Mouse (Mus musculus) kidney, adult 2 months (tissue): ENCODE measurements around the gene Exosc5. TPM values are rescaled to one million over a fixed set of nuclear protein-coding genes. Genes with fewer than 3 reads are reported as not detected.

Experiments
- DNase-seq: peaks from one replicate; pipeline ENCODE4 v3.0.0; 2021
- H3K27ac ChIP-seq: fragments of 200-500 bp; 2 replicates; pipeline ENCODE4 v1.5.1; 2012; ENCODE audit warnings: low read depth, low read length, control low read depth, inconsistent platforms; ENCODE audit not compliant: insufficient read depth
- H3K27me3 ChIP-seq: fragments of 200-500 bp; replicated peaks from 2 replicates; pipeline ENCODE4 v1.6.1; 2012; ENCODE audit warnings: mild to moderate bottlenecking, moderate library complexity, low read length, inconsistent platforms; ENCODE audit not compliant: control insufficient read depth, insufficient read depth
- H3K36me3 ChIP-seq: fragments of 200-500 bp; 2 replicates; pipeline ENCODE4 v1.6.1; 2012; ENCODE audit warnings: mild to moderate bottlenecking, moderate library complexity, low read length, inconsistent platforms; ENCODE audit not compliant: control insufficient read depth, insufficient read depth
- H3K4me1 ChIP-seq: fragments of 200-500 bp; 2 replicates; pipeline ENCODE4 v1.6.1; 2011; ENCODE audit warnings: low read length; ENCODE audit not compliant: control insufficient read depth, insufficient read depth
- H3K4me3 ChIP-seq: fragments of 200-500 bp; 2 replicates; pipeline ENCODE4 v1.5.1; 2011; ENCODE audit warnings: mild to moderate bottlenecking, low read depth, low read length, control low read depth; ENCODE audit not compliant: insufficient read depth
- CTCF ChIP-seq: fragments of 200-500 bp; conservative IDR thresholded peaks from 2 replicates; pipeline ENCODE4 v1.5.1; 2011; ENCODE audit warnings: low read depth, mild to moderate bottlenecking, control low read depth, low read length, moderate library complexity, mixed read lengths; ENCODE audit not compliant: insufficient read depth, insufficient read length
- POLR2A ChIP-seq: fragments of 200-500 bp; IDR thresholded peaks from one replicate; pipeline ENCODE4 v1.6.1; 2011; ENCODE audit warnings: low read depth, low read length, control low read depth
- WGBS: fragments of 180-500 bp; shearing (Covaris S2); methylation state at CpG from one replicate; pipeline ENCODE4 v1.1.7; 2018; 5-methylcytosine and 5-hydroxymethylcytosine counted together
- polyA plus RNA-seq: library from polyadenylated mRNA; depleted of rRNA; stranded (reverse); fragments of >200 nt; gene quantifications from 2 replicates; pipeline ENCODE4 v1.2.3, GENCODE M21; 2012

The Exosc5 gene
- polyA plus RNA-seq, 1 experiment, result 64.9 TPM

DNA sequence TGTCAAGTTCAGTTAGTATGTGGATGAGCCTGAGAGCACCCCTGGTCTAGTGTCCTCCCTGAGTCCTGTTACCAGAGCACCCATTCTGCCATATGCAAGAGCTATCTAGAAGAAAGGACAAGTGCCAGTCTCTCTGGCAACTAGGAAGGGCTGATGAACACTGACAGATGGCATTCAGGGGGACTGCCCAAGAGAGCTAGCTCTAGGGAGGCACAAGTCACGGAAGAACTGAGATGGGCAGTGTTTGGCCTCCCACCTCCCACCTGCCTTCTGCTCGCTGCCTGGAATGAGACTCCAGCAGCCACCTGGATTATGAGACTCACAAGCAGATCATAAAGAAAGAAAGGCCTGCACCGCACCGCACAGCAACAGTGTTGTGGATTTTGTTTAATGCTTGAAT, 19.2 kb upstream of the Exosc5 start:
- Histone ChIP-seq H3K4me1 (no peaks in the 10 kb centered on the region), H3K4me3 (no peak overlapping the region), H3K27me3 (no peaks in the 10 kb centered on the region), H3K36me3 (no peaks in the 10 kb centered on the region; the same call in none of the 2 replicates), H3K27ac (no peak overlapping the region)
- no peak for TF ChIP-seq CTCF
- no peak for TF ChIP-seq POLR2A
- DNase-seq, result no peak
- 93% methylated on average over 4 of the region's 4 CpGs for WGBS

DNA sequence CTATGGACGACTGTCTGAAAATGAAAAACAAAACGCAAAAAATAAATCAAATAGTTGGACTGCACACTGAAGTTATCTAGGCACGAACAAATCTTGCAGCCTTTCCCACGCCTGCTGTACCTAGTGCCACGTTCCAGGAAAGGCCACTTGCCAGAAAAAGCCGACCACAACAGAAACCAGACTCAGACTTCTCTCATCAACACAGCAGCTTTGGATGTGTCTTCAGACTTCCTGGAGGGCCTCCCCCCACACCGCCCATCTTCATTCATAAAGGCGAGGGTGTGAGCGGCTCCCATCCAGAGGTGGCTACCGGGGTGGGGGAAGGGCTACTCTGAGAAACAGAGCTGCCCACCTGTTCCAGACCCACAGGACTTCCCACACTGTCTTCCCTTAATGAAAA, 14.8 kb upstream of the Exosc5 start:
- no peaks in the 10 kb centered on the region; the same call in 1 of the 2 replicates for H3K36me3 ChIP-seq
- H3K4me3 ChIP-seq, result no peak overlapping the region
- TF ChIP-seq POLR2A (no peak), CTCF (no peak)
- no peak overlapping the region for H3K27ac ChIP-seq
- no peak for DNase-seq
- 63% methylated on average over 10 of the region's 10 CpGs for WGBS
- no peaks in the 10 kb centered on the region for H3K27me3 ChIP-seq
- no peaks in the 10 kb centered on the region for H3K4me1 ChIP-seq

DNA sequence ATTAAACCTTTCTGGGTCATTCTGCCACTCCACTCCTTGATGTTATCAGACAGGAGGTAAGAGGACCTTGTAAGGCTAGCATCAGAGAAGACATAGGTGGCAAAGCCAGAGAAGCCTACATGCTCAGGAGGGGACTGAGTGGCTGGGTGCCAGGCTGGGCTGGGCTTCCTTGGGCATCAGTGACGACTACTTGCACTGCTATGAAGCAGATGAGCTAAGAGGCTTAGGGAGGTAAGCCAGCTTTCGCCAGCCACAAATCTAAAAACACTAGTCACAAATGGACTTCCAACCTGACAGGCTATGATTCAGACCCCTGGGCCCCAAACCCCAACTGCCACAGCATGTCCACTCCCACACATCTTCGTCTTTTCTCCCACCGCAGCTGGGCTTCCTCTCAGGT, 14.3 kb upstream of the Exosc5 start:
- Histone ChIP-seq H3K27ac (no peak overlapping the region), H3K27me3 (no peaks in the 10 kb centered on the region), H3K4me1 (no peaks in the 10 kb centered on the region), H3K4me3 (no peak overlapping the region), H3K36me3 (no peaks in the 10 kb centered on the region; the same call in 1 of the 2 replicates)
- TF ChIP-seq CTCF, result no peak
- no peak for TF ChIP-seq POLR2A
- WGBS, result 58% methylated on average over 4 of the region's 4 CpGs
- DNase-seq, result no peak

DNA sequence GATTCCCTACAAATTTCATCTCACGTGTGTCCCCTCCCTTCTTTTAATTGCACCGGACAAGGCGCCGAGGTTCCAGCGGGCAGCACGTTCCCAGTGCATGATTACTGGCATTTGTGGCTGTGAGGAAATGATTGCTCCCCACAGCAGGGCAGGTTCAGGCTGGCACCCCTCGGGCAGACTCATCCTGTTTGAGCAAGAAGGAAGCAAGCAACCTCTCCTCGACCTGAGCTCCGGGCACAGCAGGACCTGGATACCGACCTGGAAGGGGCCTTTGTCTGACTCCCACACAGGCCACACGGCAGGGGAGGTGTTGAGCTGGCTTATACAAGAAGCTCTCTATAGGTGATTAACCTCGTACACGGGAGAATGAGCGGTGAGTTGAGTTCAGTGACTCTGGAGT, 13.9 kb upstream of the Exosc5 start:
- Histone ChIP-seq H3K36me3 (no peaks in the 10 kb centered on the region), H3K27ac (peak overlapping the region; percentile 26; the same call in 1 of the 2 replicates), H3K4me1 (no peaks in the 10 kb centered on the region), H3K4me3 (no peak overlapping the region), H3K27me3 (no peaks in the 10 kb centered on the region)
- 34% methylated on average over 14 of the region's 14 CpGs for WGBS
- TF ChIP-seq CTCF (no peak), POLR2A (no peak)
- peak; percentile 46 for DNase-seq

DNA sequence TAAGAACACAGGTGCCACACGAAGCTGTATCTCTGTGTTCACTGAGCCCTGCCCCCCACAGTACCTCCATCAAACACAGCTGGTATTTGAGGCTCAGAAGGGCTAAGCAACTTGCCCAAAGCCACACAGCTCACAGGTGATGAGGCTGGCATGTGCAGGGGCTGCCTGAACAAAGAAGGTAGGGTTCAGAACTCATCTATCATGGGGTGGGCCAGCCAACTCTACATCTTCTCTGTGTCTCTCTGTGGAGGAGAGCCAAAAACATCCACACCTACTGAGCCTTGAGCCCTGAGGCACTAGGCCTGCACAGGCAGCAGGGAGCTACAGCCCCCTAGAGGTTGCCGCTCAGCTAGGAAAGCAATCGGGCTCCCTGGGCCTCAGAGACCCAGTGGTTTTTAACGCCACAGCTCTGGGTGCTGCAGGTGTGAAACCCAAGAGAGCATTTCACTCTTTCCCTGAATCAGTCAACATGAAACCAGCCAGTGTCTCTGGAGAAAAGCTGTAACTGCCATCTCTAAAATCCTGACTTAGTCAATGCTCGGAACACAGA, 11.3 kb upstream of the Exosc5 start:
- TF ChIP-seq CTCF, result peak; percentile 45; the same call in 1 of the 2 replicates
- TF ChIP-seq POLR2A, result no peak
- Histone ChIP-seq H3K36me3 (no peaks in the 10 kb centered on the region), H3K27me3 (no peaks in the 10 kb centered on the region), H3K4me3 (no peak overlapping the region), H3K4me1 (peaks cover 4% of the 10 kb centered on the region; the same call in 1 of the 2 replicates), H3K27ac (no peak overlapping the region)
- 59% methylated on average over 5 of the region's 5 CpGs for WGBS
- no peak for DNase-seq

DNA sequence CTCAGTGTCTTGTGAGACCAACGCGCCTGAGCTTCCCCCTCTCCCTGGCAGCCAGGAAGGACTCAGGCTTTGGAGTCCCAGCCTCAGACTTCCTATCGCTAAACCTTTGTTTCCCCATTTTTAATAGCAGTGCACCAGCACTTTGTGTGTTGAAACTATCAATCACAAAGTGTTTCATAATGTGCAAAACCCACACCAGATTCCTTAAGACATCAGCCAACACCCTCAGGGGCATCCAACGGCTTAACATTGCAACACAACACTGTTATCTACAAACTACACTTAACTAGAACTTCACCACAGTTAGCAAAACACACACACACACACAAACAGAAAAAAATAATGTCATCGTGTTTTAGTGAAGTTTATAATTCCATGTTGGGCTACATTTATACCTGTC, 9.1 kb upstream of the Exosc5 start:
- WGBS, result 67% methylated on average over 5 of the region's 5 CpGs
- Histone ChIP-seq H3K36me3 (no peaks in the 10 kb centered on the region), H3K27ac (no peak overlapping the region), H3K27me3 (no peaks in the 10 kb centered on the region), H3K4me3 (no peak overlapping the region), H3K4me1 (peaks cover 7% of the 10 kb centered on the region; the same call in 1 of the 2 replicates)
- no peak for DNase-seq
- no peak for TF ChIP-seq CTCF
- no peak for TF ChIP-seq POLR2A

DNA sequence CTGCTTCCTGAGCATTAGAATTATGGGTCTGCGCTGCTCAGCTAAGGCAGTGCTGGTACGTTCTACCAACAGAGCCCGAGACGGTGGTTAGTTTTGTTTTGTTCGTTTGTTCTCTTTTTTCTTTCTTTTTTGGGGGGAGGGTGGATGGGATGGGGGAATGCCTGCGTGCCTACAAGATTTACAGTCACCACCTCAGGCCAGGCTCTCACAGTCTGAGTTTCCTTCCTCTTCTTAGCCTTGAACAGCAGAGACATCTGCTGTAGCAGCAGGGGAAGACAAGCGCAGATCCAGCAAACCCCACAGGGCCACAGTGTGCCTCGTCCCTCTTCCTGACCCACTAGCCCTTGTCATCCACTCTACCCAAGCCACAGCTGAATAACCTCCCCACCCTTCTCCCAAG, 7.7 kb upstream of the Exosc5 start:
- H3K4me3 ChIP-seq, result no peak overlapping the region
- WGBS, result 74% methylated on average over 8 of the region's 8 CpGs
- no peaks in the 10 kb centered on the region for H3K36me3 ChIP-seq
- no peak overlapping the region for H3K27ac ChIP-seq
- H3K4me1 ChIP-seq, result peaks cover 18% of the 10 kb centered on the region; the same call in 1 of the 2 replicates
- TF ChIP-seq CTCF (0 out of 2 replicates have a peak, but pooled peaks have one; percentile 27), POLR2A (no peak)
- H3K27me3 ChIP-seq, result no peaks in the 10 kb centered on the region
- DNase-seq, result no peak
